24 mouse cellular contexts compared by ENCODE assay signal in the genomic region with DNA sequence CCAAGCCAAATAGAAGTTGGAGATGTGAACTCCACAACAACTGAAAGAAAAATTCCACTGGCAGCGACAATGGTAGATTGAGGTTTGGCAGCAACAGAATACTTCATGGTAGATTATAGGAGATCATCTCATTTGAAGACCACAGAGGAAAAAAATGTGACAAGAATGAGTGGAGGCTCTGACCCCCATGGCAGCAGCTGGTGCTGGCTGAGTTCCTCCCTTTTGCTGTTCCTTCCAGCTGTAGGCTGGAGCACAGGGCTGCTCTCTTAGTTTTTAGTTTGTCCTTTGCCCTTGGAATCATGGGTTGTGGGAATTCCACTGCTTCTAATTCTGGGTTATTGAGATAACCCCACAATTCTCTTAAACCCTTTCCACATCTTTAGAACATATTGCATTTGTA.
DNase-seq lines count a peak whose midpoint lies in the region; ATAC-seq and TF ChIP-seq lines count a peak whose summit lies in the region.
"Had no signal": no experiment of that assay in that cellular context is flagged by ENCODE, and none has a peak within 500 bp of the region (broad histone marks: within the 10 kb centered on the region; RNA-seq: fewer than 3 reads in every experiment).

No protein-coding gene starts in this region.

- H3K4me1 ChIP-seq in kidney, adult 2 months (ENCODE audit: control insufficient read depth, insufficient read depth, low read length), result no peaks in the 10 kb centered on the region
- no peaks in the 10 kb centered on the region for H3K4me1 ChIP-seq in kidney, embryonic 14.5 days (ENCODE audit: control insufficient read depth, insufficient read depth, low read length)
- peaks cover 7% of the 10 kb centered on the region; the same call in 1 of the 2 replicates for H3K4me1 ChIP-seq in lung, embryonic 14.5 days (ENCODE audit: insufficient read depth)
- H3K4me1 ChIP-seq: forebrain, embryonic 10.5 days; hindbrain, embryonic 12.5 days had no signal

- no peaks in the 10 kb centered on the region for H3K79me2 ChIP-seq in myocyte (ENCODE audit: control insufficient read depth, insufficient read depth)

- ATAC-seq in kidney, embryonic 14.5 days (ENCODE audit: low FRiP score, low TSS enrichment), result no peak
- ATAC-seq in lung, embryonic 14.5 days (ENCODE audit: insufficient read depth), result no peak
- ATAC-seq: activated CD4-positive, CD25-positive, alpha-beta regulatory T cell, adult 4 months; forebrain, embryonic 14.5 days; Patski had no signal

- H3K27me3 ChIP-seq in kidney, adult 2 months (replicated peaks; ENCODE audit: control insufficient read depth, insufficient read depth, low read length), result no peaks in the 10 kb centered on the region
- H3K27me3 ChIP-seq in kidney, embryonic 14.5 days (ENCODE audit: control insufficient read depth, insufficient read depth, low read length), result no peaks in the 10 kb centered on the region
- H3K27me3 ChIP-seq in lung, embryonic 14.5 days (ENCODE audit: insufficient read depth, low read length), result no peaks in the 10 kb centered on the region
- H3K27me3 ChIP-seq in myocyte (ENCODE audit: control insufficient read depth, insufficient read depth, insufficient read length), result no peaks in the 10 kb centered on the region
- H3K27me3 ChIP-seq: CH12.LX; embryonic facial prominence, embryonic 15.5 days; heart, embryonic 12.5 days; hindbrain, embryonic 12.5 days; Patski had no signal

- peak; percentile 90 for DNase-seq in heart, adult 11 months
- DNase-seq in heart, postnatal 10 days, result no peak
- peak; percentile 22 for DNase-seq in kidney, adult 2 months
- peak; percentile 30 for DNase-seq in lung, embryonic 14.5 days
- no peak for DNase-seq in lung, adult 18-20 months
- DNase-seq: adrenal gland, postnatal 14 days; cerebellum, adult 18-20 months; cerebellum, adult 9-11 months; cerebellum, postnatal 36 days; gastrocnemius, adult 2 months; gastrocnemius, postnatal 36 days; heart, adult 2 months; heart, postnatal 36 days had no signal

- no peak for TF ChIP-seq POLR2A in kidney, adult 2 months (IDR thresholded peaks at IDR 0.05; ENCODE audit: low read depth, low read length)
- TF ChIP-seq POLR2A in myocyte (IDR thresholded peaks at IDR 0.05; ENCODE audit: insufficient read length, low read depth), result no peak

- no peak overlapping the region for H3ac ChIP-seq in myocyte (ENCODE audit: control insufficient read depth, insufficient read length)

- no peaks in the 10 kb centered on the region for H3K36me3 ChIP-seq in kidney, adult 2 months (ENCODE audit: control insufficient read depth, insufficient read depth, low read length)
- H3K36me3 ChIP-seq in kidney, embryonic 14.5 days (ENCODE audit: control insufficient read depth, insufficient read depth, low read length), result no peaks in the 10 kb centered on the region
- no peaks in the 10 kb centered on the region for H3K36me3 ChIP-seq in lung, embryonic 14.5 days (ENCODE audit: insufficient read depth)
- no peaks in the 10 kb centered on the region for H3K36me3 ChIP-seq in myocyte (ENCODE audit: control insufficient read depth, insufficient read depth)
- H3K36me3 ChIP-seq: embryonic facial prominence, embryonic 15.5 days; forebrain, embryonic 10.5 days; heart, embryonic 12.5 days; hindbrain, embryonic 12.5 days had no signal

- no peak overlapping the region for H3K27ac ChIP-seq in kidney, adult 2 months (ENCODE audit: insufficient read depth, low read depth, low read length)
- no peak overlapping the region for H3K27ac ChIP-seq in kidney, embryonic 14.5 days (ENCODE audit: low read depth, low read length)
- no peak overlapping the region for H3K27ac ChIP-seq in lung, embryonic 14.5 days (ENCODE audit: low read depth)
- H3K27ac ChIP-seq: embryonic facial prominence, embryonic 15.5 days; forebrain, embryonic 10.5 days; gastrocnemius, adult 2 months; heart, adult 2 months; hindbrain, embryonic 12.5 days had no signal

- no peak overlapping the region for H3K4me3 ChIP-seq in kidney, adult 2 months (ENCODE audit: insufficient read depth, low read depth, low read length)
- no peak overlapping the region for H3K4me3 ChIP-seq in kidney, embryonic 14.5 days (ENCODE audit: low read length)
- H3K4me3 ChIP-seq in lung, embryonic 14.5 days (ENCODE audit: low read depth, low read length), result no peak overlapping the region
- H3K4me3 ChIP-seq in myocyte, result no peak overlapping the region
- H3K4me3 ChIP-seq: embryonic facial prominence, embryonic 15.5 days; erythroblast, embryonic 14.5 days; forebrain, embryonic 10.5 days; gastrocnemius, adult 2 months; heart, adult 2 months; heart, embryonic 12.5 days; hindbrain, embryonic 12.5 days had no signal

- 88% methylated on average over 1 of the region's 1 CpGs for WGBS in kidney, adult 2 months
- 85% methylated on average over 1 of the region's 1 CpGs for WGBS in kidney, embryonic 14.5 days
- 73% methylated on average over 1 of the region's 1 CpGs for WGBS in lung, embryonic 14.5 days

- H3K9ac ChIP-seq in kidney, embryonic 14.5 days (ENCODE audit: low read depth, low read length), result no peak overlapping the region
- H3K9ac ChIP-seq in lung, embryonic 14.5 days, result no peak overlapping the region
- H3K9ac ChIP-seq: embryonic facial prominence, embryonic 15.5 days; heart, embryonic 12.5 days; hindbrain, embryonic 12.5 days had no signal

- intact Hi-C loops in heart, postnatal 10 days (cut with DNase I), result no loop called here

- TF ChIP-seq CTCF in kidney, adult 2 months (conservative IDR thresholded peaks at IDR 0.05; ENCODE audit: insufficient read depth, insufficient read length, low read depth, low read length), result no peak
- no peak for TF ChIP-seq CTCF in lung, embryonic 14.5 days (IDR thresholded peaks at IDR 0.05; ENCODE audit: low read depth)

- no peaks in the 10 kb centered on the region for H3K9me3 ChIP-seq in kidney, embryonic 14.5 days (ENCODE audit: control insufficient read depth, low read length)
- H3K9me3 ChIP-seq in lung, embryonic 14.5 days (ENCODE audit: low read depth, low read length), result no peaks in the 10 kb centered on the region
- H3K9me3 ChIP-seq: embryonic facial prominence, embryonic 15.5 days; forebrain, embryonic 10.5 days; heart, embryonic 12.5 days; hindbrain, embryonic 12.5 days had no signal

- no peak overlapping the region for H3K4me2 ChIP-seq in kidney, embryonic 14.5 days (replicated peaks; ENCODE audit: low read depth, low read length)
- no peak overlapping the region for H3K4me2 ChIP-seq in lung, embryonic 14.5 days
- H3K4me2 ChIP-seq in myocyte (ENCODE audit: low read depth), result no peak overlapping the region
- H3K4me2 ChIP-seq: embryonic facial prominence, embryonic 15.5 days; heart, embryonic 12.5 days; hindbrain, embryonic 12.5 days had no signal

TF ChIP-seq in myocyte, 11 proteins besides CTCF, POLR2A, EP300 and RAD21:
- TF ChIP-seq USF1 (IDR thresholded peaks at IDR 0.05; ENCODE audit: low read depth) (no peak), CEBPB (IDR thresholded peaks at IDR 0.05; ENCODE audit: insufficient read depth, poor library complexity, severe bottlenecking) (no peak), MYOG (IDR thresholded peaks at IDR 0.05; ENCODE audit: control insufficient read depth in 1 of 3, insufficient read depth in 1 of 3, insufficient read length in 2 of 3, low read depth in 2 of 3) (peak in 2 of 3 experiments; percentile 8 to 56), POLR2AphosphoS2 (IDR thresholded peaks at IDR 0.05; ENCODE audit: insufficient read length, low read depth) (no peak), SRF (IDR thresholded peaks at IDR 0.05; ENCODE audit: control insufficient read depth, insufficient read length, low read depth) (no peak), MYOD1 (IDR thresholded peaks at IDR 0.05; ENCODE audit: control insufficient read depth in 1 of 3, insufficient read length in 2 of 3, low read depth in 2 of 3) (peak in 2 of 3 experiments; percentile 62 to 73)

Comparison
In these comparisons a context has a peak if more than half of its experiments do, and no peak if none do; other contexts are left out.
1. DNase-seq: peak in heart, adult 11 months (single experiment), kidney, adult 2 months (single experiment) and lung, embryonic 14.5 days (single experiment); none in heart, postnatal 10 days (0 of 2) and lung, adult 18-20 months (0 of 2).